Mouse (Mus musculus): ENCODE data around the gene Mobp. TPM values are rescaled to one million over a fixed set of nuclear protein-coding genes. Genes with fewer than 3 reads are reported as not detected.
"Not testable (repeated sequence)": the region's sequence is repeated elsewhere in the genome, so short reads cannot be mapped to it uniquely, and the experiment has no call there.

The Mobp gene
- polyA plus RNA-seq (2014; fragmentation: Nextera tagmentation; extraction: Ambion mirVana) = not detected in 2 replicates

DNA sequence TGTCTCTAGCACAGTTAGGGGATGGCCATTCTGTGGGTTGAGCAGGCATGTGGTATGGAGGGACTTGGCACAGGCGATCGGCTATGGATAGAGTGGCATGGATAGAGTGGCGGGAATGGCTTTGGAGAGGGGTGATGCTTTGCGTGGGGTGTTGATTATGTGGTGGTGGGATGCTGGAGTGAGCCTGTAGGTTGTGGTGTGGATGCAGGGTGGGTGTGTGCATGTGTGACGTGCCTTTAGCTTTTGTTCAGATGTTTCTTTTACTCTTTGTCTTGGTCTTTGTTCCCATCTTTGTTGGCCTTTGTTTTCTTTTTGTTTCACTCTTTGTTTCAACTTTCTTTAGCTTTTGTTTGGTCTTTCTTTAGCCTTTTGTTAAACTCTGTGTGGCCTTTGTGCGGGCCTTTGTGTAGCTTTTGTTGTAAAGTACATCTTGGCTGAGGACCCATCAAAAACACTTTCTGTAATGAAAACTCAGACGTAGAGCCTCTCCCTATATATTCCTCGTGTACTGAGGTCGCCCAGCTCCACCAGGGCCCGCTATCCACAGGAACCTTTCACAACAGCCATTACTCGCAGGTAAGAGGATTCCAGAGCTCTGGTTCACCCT lies at the start of gene Mobp:
TSS of gene Mobp (plus strand) at position 486 of the 607 bp plus-strand sequence.
- Histone ChIP-seq H3K9ac (replicated peaks; ENCODE audit: low read length) (no peak within 1 kb of the TSS), H3K4me2 (ENCODE audit: low read length) (no peak within 1 kb of the TSS), H3K27me3 (ENCODE audit: control insufficient read depth, insufficient read depth, low read length) (no peaks in the 10 kb centered on the region), H3K27ac (replicated peaks; ENCODE audit: low read depth, low read length) (no peak within 1 kb of the TSS), H3K4me3 (replicated peaks; ENCODE audit: low read depth, low read length) (no peak within 1 kb of the TSS), H3K9me3 (ENCODE audit: control insufficient read depth, low read length) (no peaks in the 10 kb centered on the region), H3K4me1 (ENCODE audit: control insufficient read depth, insufficient read depth, low read length) (no peaks in the 10 kb centered on the region), H3K36me3 (ENCODE audit: control insufficient read depth, insufficient read depth, low read length) (no peaks in the 10 kb centered on the region)
- ATAC-seq (ENCODE audit: low FRiP score, low TSS enrichment) (no peak), DNase-seq (no peak)
- WGBS = 39% methylated on average over 11 of the region's 11 CpGs

- ATAC-seq (ENCODE audit: low FRiP score, low TSS enrichment) = no peak
- DNase-seq = no peak
- WGBS = 89% methylated on average over 2 of the region's 2 CpGs
Measured at GRCm38 (mm10) chr9:120101165-120101564, 48.3 kb upstream of the Mobp start.

DNA sequence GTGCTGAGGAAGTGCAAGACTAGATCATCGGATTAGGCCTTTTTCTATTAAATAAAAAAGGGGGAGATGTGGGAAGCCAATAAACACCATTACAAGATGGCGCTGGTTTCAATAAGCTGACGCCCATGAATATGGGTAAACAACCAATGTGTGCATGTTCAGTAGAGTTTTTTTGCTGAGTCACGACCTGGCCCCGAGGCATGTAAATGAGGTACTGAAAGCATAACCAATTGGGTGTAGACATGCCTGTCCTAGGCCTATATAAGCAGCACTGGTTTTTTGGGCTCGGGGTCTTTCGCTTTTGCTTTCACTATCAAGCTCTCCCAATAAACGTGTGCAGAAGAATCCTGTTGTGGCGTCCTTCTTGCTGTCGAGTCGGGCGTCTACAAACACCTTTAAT lies 40.6 kb upstream of the Mobp start:
- DNase-seq; H3K36me3 ChIP-seq (ENCODE audit: control insufficient read depth, insufficient read depth, low read length); H3K27me3 ChIP-seq (ENCODE audit: control insufficient read depth, insufficient read depth, low read length); H3K9ac ChIP-seq (replicated peaks; ENCODE audit: low read length); ATAC-seq (ENCODE audit: low FRiP score, low TSS enrichment); H3K4me2 ChIP-seq (ENCODE audit: low read length); H3K9me3 ChIP-seq (ENCODE audit: control insufficient read depth, low read length); H3K4me3 ChIP-seq (replicated peaks; ENCODE audit: low read depth, low read length); H3K4me1 ChIP-seq (ENCODE audit: control insufficient read depth, insufficient read depth, low read length); H3K27ac ChIP-seq (replicated peaks; ENCODE audit: low read depth, low read length): not testable (repeated sequence)
- WGBS = 95% methylated on average over 12 of the region's 12 CpGs

More at GRCm38 (mm10) chr9:120101165-120101564, 48.3 kb upstream of the Mobp start:
- H3K27ac ChIP-seq (replicated peaks; ENCODE audit: low read depth, low read length) = no peak overlapping the region
- H3K36me3 ChIP-seq (ENCODE audit: control insufficient read depth, insufficient read depth, low read length) = no peaks in the 10 kb centered on the region
- no peak overlapping the region for H3K9ac ChIP-seq (replicated peaks; ENCODE audit: low read length)
- H3K27me3 ChIP-seq (ENCODE audit: control insufficient read depth, insufficient read depth, low read length) = no peaks in the 10 kb centered on the region
- no peak overlapping the region for H3K4me2 ChIP-seq (ENCODE audit: low read length)
- H3K4me3 ChIP-seq (replicated peaks; ENCODE audit: low read depth, low read length) = no peak overlapping the region
- H3K9me3 ChIP-seq (ENCODE audit: control insufficient read depth, low read length) = no peaks in the 10 kb centered on the region; the same call in 1 of the 2 replicates
- H3K4me1 ChIP-seq (ENCODE audit: control insufficient read depth, insufficient read depth, low read length) = no peaks in the 10 kb centered on the region

GRCm38 (mm10) chr9:120110211-120111018 lies 39.1 kb upstream of the Mobp start, which contains the start of gene Slc25a38:
Gene Slc25a38 (plus strand): TSS chr9:120110374.
- Histone ChIP-seq H3K4me1 (ENCODE audit: control insufficient read depth, insufficient read depth, low read length) (peaks cover 7% of the 10 kb centered on the region), H3K4me2 (ENCODE audit: low read length) (peak within 1 kb of the TSS; percentile 68), H3K27ac (replicated peaks; ENCODE audit: low read depth, low read length) (peak within 1 kb of the TSS; percentile 94), H3K27me3 (ENCODE audit: control insufficient read depth, insufficient read depth, low read length) (no peaks in the 10 kb centered on the region), H3K4me3 (replicated peaks; ENCODE audit: low read depth, low read length) (peak within 1 kb of the TSS; percentile 85), H3K9me3 (ENCODE audit: control insufficient read depth, low read length) (no peaks in the 10 kb centered on the region), H3K9ac (replicated peaks; ENCODE audit: low read length) (peak within 1 kb of the TSS; percentile 81), H3K36me3 (ENCODE audit: control insufficient read depth, insufficient read depth, low read length) (no peaks in the 10 kb centered on the region)
- ATAC-seq (ENCODE audit: low FRiP score, low TSS enrichment) = peak; percentile 99
- peak; percentile 96 for DNase-seq
- under 1% methylated on average over 62 of the region's 62 CpGs for WGBS

DNA sequence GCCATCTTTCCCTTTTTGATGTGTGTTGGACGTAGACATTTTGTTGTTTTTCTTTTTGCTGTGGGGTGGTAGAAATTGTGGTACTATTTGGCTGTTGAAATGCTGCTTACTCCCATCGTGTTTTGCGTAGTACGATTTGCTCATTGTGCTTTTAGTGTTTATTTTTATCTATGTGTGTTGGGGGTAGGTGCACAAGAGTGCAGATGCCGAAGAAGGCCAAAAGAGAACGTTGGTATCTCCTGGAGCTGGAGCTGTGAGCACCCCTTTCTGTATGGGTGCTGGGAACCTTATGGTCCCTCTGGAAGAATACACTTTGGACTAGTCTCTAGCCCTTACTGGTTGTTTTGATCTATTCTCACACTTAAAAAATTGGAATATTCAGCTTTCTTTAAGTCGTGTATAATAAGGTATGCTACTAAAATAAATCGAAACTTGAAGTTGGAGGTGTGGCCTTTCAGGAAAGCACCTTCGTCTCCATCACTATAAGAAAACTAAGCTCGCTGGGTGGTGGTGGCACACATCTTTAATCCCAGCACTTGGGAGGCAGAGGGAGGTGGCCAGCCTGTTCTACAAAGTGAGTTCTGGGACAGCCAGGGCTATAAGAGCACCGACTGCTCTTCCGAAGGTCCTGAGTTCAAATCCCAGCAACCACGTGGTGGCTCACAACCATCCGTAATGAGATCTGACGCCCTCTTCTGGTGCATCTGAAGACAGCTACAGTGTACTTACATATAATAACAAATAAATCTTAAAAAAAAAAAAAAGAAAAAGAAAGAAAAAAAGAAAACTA lies 38.2 kb upstream of the Mobp start:
- Histone ChIP-seq H3K4me3 (replicated peaks; ENCODE audit: low read depth, low read length) (peak overlapping the region; percentile 85), H3K4me2 (ENCODE audit: low read length) (peak overlapping the region; percentile 68), H3K9me3 (ENCODE audit: control insufficient read depth, low read length) (no peaks in the 10 kb centered on the region), H3K27me3 (ENCODE audit: control insufficient read depth, insufficient read depth, low read length) (no peaks in the 10 kb centered on the region), H3K9ac (replicated peaks; ENCODE audit: low read length) (0 out of 2 replicates have a peak overlapping the region, but pooled peaks have one; percentile 31), H3K4me1 (ENCODE audit: control insufficient read depth, insufficient read depth, low read length) (peaks cover 7% of the 10 kb centered on the region), H3K36me3 (ENCODE audit: control insufficient read depth, insufficient read depth, low read length) (0 out of 2 replicates have a peak, but pooled peaks cover under 1% of the 10 kb centered on the region), H3K27ac (replicated peaks; ENCODE audit: low read depth, low read length) (peak overlapping the region; percentile 94)
- ATAC-seq (ENCODE audit: low FRiP score, low TSS enrichment) = no peak
- no peak for DNase-seq
- WGBS = 83% methylated on average over 15 of the region's 15 CpGs

DNA sequence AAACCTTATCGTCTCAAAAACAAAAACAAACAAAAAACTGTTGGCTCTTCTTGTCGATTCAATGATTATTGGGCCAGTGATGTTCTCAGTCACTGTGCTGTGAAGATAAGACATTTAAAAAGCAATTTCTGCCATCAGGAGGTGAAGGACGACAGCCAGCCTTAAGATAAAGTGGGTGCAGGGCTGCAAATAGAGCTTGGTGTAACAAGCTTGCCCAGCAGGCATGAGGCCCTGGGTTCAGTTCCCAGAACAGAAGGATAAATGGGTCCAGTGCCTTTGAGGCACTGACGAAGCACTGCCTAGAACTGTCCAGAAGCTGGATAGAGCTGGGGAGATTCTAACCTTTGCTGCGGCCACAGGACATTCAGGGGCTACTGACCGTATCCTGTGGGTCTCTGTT lies 37.0 kb upstream of the Mobp start:
- H3K4me2 ChIP-seq (ENCODE audit: low read length) = no peak overlapping the region
- 94% methylated on average over 6 of the region's 6 CpGs for WGBS
- DNase-seq = no peak
- H3K4me3 ChIP-seq (replicated peaks; ENCODE audit: low read depth, low read length) = no peak overlapping the region
- peaks cover 12% of the 10 kb centered on the region for H3K36me3 ChIP-seq (ENCODE audit: control insufficient read depth, insufficient read depth, low read length)
- H3K4me1 ChIP-seq (ENCODE audit: control insufficient read depth, insufficient read depth, low read length) = peaks cover 7% of the 10 kb centered on the region
- ATAC-seq (ENCODE audit: low FRiP score, low TSS enrichment) = no peak
- no peak overlapping the region for H3K27ac ChIP-seq (replicated peaks; ENCODE audit: low read depth, low read length)
- no peak overlapping the region for H3K9ac ChIP-seq (replicated peaks; ENCODE audit: low read length)
- no peaks in the 10 kb centered on the region for H3K27me3 ChIP-seq (ENCODE audit: control insufficient read depth, insufficient read depth, low read length)
- H3K9me3 ChIP-seq (ENCODE audit: control insufficient read depth, low read length) = no peaks in the 10 kb centered on the region

DNA sequence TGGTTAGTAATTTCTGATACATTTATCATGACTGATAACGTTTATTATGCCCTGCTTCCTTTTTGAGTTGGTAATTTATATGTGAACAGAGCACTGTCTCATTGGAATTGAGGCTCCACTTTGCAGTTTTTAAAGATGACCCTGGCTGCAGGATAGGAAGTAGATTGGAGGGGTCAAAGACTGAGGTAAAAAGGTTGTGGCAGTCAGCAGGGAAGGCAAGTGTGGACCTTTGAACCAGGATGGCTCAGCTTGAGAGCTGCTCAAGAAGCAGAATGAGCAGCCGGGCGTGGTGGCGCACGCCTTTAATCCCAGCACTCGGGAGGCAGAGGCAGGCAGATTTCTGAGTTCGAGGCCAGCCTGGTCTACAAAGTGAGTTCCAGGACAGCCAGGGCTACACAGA lies 36.1 kb upstream of the Mobp start:
- Histone ChIP-seq H3K4me1 (ENCODE audit: control insufficient read depth, insufficient read depth, low read length) (peaks cover 7% of the 10 kb centered on the region), H3K4me2 (ENCODE audit: low read length) (no peak overlapping the region), H3K9ac (replicated peaks; ENCODE audit: low read length) (no peak overlapping the region), H3K27me3 (ENCODE audit: control insufficient read depth, insufficient read depth, low read length) (no peaks in the 10 kb centered on the region), H3K4me3 (replicated peaks; ENCODE audit: low read depth, low read length) (no peak overlapping the region), H3K27ac (replicated peaks; ENCODE audit: low read depth, low read length) (no peak overlapping the region), H3K9me3 (ENCODE audit: control insufficient read depth, low read length) (no peaks in the 10 kb centered on the region), H3K36me3 (ENCODE audit: control insufficient read depth, insufficient read depth, low read length) (peaks cover 22% of the 10 kb centered on the region)
- 89% methylated on average over 7 of the region's 7 CpGs for WGBS
- no peak for DNase-seq
- no peak for ATAC-seq (ENCODE audit: low FRiP score, low TSS enrichment)

DNA sequence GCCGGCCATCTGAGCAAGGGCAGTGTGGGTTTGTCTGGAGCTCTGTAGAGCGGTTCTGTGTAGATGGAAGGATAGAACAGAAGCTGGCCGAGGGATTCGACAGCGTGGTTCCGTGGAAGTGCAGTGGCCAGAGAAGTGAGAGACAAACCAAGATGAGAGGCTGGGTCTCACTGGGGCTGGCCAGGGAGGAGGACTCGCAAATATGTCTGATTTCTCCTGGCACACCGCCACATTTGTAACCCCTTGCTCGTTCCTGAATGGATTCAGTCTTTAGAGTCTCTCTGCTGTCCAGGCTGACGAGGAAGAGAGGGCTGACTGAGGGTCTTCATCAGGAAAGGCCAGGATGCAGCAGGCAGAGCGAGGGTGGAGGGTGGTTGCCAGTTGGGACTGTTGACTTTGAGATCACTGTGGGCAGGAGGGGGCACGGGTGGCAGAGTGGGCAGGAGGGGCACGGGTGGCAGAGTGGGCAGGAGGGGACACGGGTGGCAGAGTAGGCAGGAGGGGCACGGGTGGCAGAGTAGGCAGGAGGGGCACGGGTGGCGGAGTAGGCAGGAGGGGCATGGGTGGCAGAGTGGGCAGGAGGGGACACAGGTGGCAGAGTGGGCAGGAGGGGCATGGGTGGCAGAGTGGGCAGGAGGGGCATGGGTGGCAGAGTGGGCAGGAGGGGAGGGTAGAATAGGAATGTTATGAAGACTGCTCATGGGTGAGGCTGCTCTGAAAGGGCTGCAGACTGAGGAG lies 35.3 kb upstream of the Mobp start:
- H3K27ac ChIP-seq (replicated peaks; ENCODE audit: low read depth, low read length) = no peak overlapping the region
- H3K9me3 ChIP-seq (ENCODE audit: control insufficient read depth, low read length) = no peaks in the 10 kb centered on the region
- 89% methylated on average over 17 of the region's 17 CpGs for WGBS
- H3K4me1 ChIP-seq (ENCODE audit: control insufficient read depth, insufficient read depth, low read length) = peaks cover 7% of the 10 kb centered on the region
- H3K9ac ChIP-seq (replicated peaks; ENCODE audit: low read length) = no peak overlapping the region
- no peak for DNase-seq
- H3K36me3 ChIP-seq (ENCODE audit: control insufficient read depth, insufficient read depth, low read length) = peaks cover 29% of the 10 kb centered on the region
- no peak for ATAC-seq (ENCODE audit: low FRiP score, low TSS enrichment)
- no peak overlapping the region for H3K4me2 ChIP-seq (ENCODE audit: low read length)
- H3K4me3 ChIP-seq (replicated peaks; ENCODE audit: low read depth, low read length) = no peak overlapping the region
- H3K27me3 ChIP-seq (ENCODE audit: control insufficient read depth, insufficient read depth, low read length) = no peaks in the 10 kb centered on the region

Data from midbrain, embryonic 14.5 days (tissue).